Mouse (Mus musculus) midbrain, embryonic 15.5 days (tissue): ENCODE results near the gene Psmd8. TPM values are rescaled to one million over a fixed set of nuclear protein-coding genes. Genes with fewer than 3 reads are reported as not detected.

ENCODE experiments used
- ATAC-seq: fragments of 200-750 bp; cut with Nextera tagmentation; replicated peaks from 2 replicates; pipeline ENCODE4 v1.8.0; 2017; ENCODE audit warnings: moderate TSS enrichment
- H3K27ac ChIP-seq: fragments of 300-500 bp; sonication (generic); 2 replicates; pipeline ENCODE4 v1.5.1; 2015; ENCODE audit warnings: mild to moderate bottlenecking, inconsistent platforms
- H3K27me3 ChIP-seq: fragments of 300-500 bp; sonication (generic); replicated peaks from 2 replicates; pipeline ENCODE4 v1.6.1; 2015; ENCODE audit warnings: inconsistent platforms
- H3K36me3 ChIP-seq: fragments of 300-500 bp; sonication (generic); replicated peaks from 2 replicates; pipeline ENCODE4 v1.6.1; 2015; ENCODE audit warnings: inconsistent platforms
- H3K4me1 ChIP-seq: fragments of 300-500 bp; sonication (generic); 2 replicates; pipeline ENCODE4 v1.6.1; 2015; ENCODE audit warnings: inconsistent platforms
- H3K4me2 ChIP-seq: fragments of 300-500 bp; sonication (generic); 2 replicates; pipeline ENCODE4 v1.6.1; 2015; ENCODE audit warnings: inconsistent platforms, mild to moderate bottlenecking, moderate library complexity
- H3K4me3 ChIP-seq: fragments of 300-500 bp; sonication (generic); 2 replicates; pipeline ENCODE4 v1.5.1; 2015; ENCODE audit warnings: mild to moderate bottlenecking, inconsistent platforms
- H3K9ac ChIP-seq: fragments of 300-500 bp; sonication (generic); 2 replicates; pipeline ENCODE4 v1.6.1; 2015; ENCODE audit warnings: mild to moderate bottlenecking, inconsistent platforms
- H3K9me3 ChIP-seq: fragments of 300-500 bp; sonication (generic); 2 replicates; pipeline ENCODE4 v1.6.1; 2016; ENCODE audit warnings: inconsistent platforms
- WGBS: fragments of 180-500 bp; shearing (Covaris S2); methylation state at CpG from one replicate; pipeline ENCODE4 v1.1.7; 2015; ENCODE audit warnings: mixed read lengths; 5-methylcytosine and 5-hydroxymethylcytosine counted together
- polyA plus RNA-seq: library from polyadenylated mRNA; unstranded; fragments of >200 nt; fragmentation: Nextera tagmentation; extraction: Ambion mirVana; gene quantifications from 2 replicates; pipeline ENCODE4 v1.2.1, GENCODE M21; 2015

Psmd8 gene
- polyA plus RNA-seq, 1 experiment from 2014 or later = 282 TPM

DNA sequence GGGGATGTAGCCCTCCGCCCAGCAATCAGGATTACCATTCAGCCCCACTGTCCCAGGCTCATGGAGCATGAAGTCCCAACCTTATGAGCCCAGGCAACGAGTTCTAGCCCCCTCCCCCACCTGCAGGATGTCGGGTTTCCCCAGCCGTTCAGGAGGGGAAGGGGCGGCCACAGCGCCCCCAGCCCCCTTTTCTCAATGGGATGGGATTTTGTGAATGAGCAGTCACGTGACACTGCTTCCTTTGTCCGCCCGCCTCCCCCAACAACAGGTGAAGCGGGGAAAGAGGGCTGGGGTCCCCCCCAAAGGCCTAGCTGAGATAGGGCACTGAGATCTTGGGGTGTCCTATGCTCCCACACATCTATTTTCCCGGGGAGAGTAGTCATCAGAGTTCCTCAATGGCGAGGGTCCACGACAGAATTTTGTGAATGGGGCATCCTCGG, 11.7 kb downstream of the Psmd8 start:
- under 1% methylated on average over 14 of the region's 14 CpGs for WGBS
- H3K36me3 ChIP-seq = peaks cover 4% of the 10 kb centered on the region; the same call in 1 of the 2 replicates
- peaks cover 34% of the 10 kb centered on the region for H3K27me3 ChIP-seq
- H3K9ac ChIP-seq = peak overlapping the region; percentile 59
- no peaks in the 10 kb centered on the region for H3K9me3 ChIP-seq
- H3K4me1 ChIP-seq = peaks cover 39% of the 10 kb centered on the region
- H3K4me2 ChIP-seq = peak overlapping the region; percentile 66
- peak; percentile 37 for ATAC-seq
- peak overlapping the region; percentile 60 for H3K4me3 ChIP-seq
- H3K27ac ChIP-seq = peak overlapping the region; percentile 89

DNA sequence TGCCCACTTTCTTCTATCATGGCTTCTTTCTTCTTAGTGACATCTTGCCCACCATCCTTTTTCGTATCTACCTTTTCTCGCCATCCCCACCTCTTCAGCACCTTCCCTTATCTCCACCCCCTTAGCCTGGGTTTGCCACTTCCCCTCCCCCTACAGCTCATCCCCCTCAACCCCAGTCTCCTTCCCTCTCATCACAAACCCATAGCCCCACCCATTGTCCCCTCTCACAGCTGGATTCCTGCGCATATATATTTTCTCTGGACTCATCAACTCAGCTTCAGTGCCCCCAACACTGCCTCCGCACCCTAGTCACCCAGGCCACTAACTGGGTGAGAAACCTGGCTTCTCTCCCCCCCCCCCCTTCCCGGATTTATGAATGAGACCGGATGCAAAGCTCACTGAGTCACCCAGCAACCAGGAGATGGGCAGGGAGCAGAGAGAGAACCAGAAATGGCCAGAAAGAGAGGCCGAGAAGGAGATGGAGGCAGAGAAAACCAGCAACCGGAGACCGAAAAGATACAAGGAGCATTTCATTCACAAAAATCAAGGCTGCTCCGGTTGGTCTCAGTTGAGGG, 12.3 kb downstream of the Psmd8 start:
- H3K4me1 ChIP-seq = peaks cover 39% of the 10 kb centered on the region
- H3K27me3 ChIP-seq = peaks cover 28% of the 10 kb centered on the region
- WGBS = 2% methylated on average over 10 of the region's 10 CpGs
- ATAC-seq = no peak
- H3K9me3 ChIP-seq = no peaks in the 10 kb centered on the region
- peak overlapping the region; percentile 60 for H3K4me3 ChIP-seq
- peak overlapping the region; percentile 89 for H3K27ac ChIP-seq
- peak overlapping the region; percentile 66 for H3K4me2 ChIP-seq
- H3K36me3 ChIP-seq = no peaks in the 10 kb centered on the region; the same call in 1 of the 2 replicates
- peak overlapping the region; percentile 59 for H3K9ac ChIP-seq

DNA sequence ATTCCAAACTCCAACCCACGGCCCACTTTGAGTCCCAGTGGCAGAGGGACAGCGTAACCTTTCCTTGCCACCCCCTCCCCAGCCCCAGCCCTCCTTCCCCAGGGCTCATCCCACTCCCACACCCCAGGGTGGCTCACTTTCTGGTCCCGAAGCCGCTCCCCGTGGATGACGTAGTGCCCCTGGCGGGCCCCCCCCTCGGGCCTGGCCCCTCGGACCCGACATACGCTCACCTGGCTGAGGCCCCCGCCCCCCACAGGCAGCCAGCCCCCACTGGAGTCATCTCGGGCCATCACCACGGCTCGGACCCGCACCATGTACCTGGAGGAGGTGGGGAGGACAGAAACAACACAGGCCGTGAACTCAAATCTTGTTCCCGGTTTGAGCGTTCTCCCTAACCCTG, 12.8 kb downstream of the Psmd8 start:
- H3K27ac ChIP-seq = no peak overlapping the region
- ATAC-seq = no peak
- H3K4me1 ChIP-seq = peaks cover 39% of the 10 kb centered on the region
- H3K4me2 ChIP-seq = peak overlapping the region; percentile 66
- H3K9me3 ChIP-seq = no peaks in the 10 kb centered on the region
- H3K27me3 ChIP-seq = peaks cover 22% of the 10 kb centered on the region
- no peaks in the 10 kb centered on the region; the same call in 1 of the 2 replicates for H3K36me3 ChIP-seq
- WGBS = 10% methylated on average over 19 of the region's 19 CpGs
- peak overlapping the region; percentile 60 for H3K4me3 ChIP-seq
- peak overlapping the region; percentile 59; the same call in 1 of the 2 replicates for H3K9ac ChIP-seq

DNA sequence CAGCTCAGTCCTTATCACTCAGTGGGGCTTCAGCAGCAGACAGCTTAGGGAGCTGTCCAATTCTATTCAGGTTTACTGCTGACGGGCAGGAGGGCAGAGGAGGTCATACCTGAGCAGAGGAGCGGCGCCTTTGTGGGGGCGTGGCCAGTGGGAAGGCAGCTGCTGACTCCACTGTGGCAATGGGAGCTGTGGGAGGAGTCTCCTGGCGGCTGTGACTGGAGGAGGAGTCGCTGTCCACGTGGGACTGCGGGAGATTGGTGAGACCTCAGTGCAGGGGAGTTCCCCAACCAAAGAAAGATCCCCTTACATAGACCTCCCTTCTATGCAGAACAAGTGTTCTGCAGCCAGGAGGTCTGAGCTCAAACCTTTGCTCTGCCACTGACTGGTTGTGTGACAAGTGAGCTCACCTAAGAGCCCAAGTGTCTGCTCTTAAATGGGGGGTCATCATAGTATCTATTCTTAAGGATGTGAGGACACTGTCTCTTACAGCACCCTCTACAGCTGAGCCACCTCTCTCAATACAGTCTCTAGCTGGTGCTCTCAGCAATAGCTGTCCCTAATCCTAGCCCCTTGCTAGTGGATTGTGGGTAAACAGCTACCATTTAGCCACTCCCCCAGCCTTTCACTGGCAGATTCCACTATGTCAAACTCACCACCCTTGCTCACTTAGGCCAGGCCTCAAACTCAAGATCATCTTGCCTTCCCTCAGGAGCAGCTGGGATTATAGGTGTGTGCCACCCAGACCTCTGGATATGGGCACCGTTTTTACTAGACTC, 17.6 kb downstream of the Psmd8 start:
- Histone ChIP-seq H3K9me3 (no peaks in the 10 kb centered on the region), H3K4me3 (no peak overlapping the region), H3K36me3 (no peaks in the 10 kb centered on the region; the same call in 1 of the 2 replicates), H3K27me3 (0 out of 2 replicates have a peak, but pooled peaks cover 9% of the 10 kb centered on the region), H3K4me2 (no peak overlapping the region), H3K27ac (no peak overlapping the region), H3K4me1 (peaks cover 6% of the 10 kb centered on the region), H3K9ac (no peak overlapping the region)
- no peak for ATAC-seq
- WGBS = 23% methylated on average over 9 of the region's 9 CpGs

DNA sequence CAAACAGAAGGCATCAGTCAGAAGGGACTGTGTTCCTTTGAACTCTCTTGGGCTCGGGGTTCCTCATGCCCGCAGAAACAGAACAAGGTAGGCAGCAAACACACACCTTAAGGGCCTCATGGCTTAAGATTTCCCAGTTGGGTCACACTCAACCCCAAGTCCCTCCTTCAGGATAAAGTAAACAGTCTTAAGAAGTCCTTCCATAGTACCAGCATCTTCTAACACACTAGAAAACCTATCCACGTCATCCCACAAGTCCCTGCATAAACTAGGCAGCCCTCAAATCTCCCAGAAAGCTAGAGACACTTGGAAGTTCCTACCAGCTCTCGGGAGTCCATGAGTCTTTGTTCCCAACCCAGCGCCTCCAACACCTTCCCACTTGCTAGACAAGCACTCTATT, 18.2 kb downstream of the Psmd8 start:
- Histone ChIP-seq H3K36me3 (no peaks in the 10 kb centered on the region; the same call in 1 of the 2 replicates), H3K27ac (no peak overlapping the region), H3K4me2 (no peak overlapping the region), H3K27me3 (0 out of 2 replicates have a peak, but pooled peaks cover 9% of the 10 kb centered on the region), H3K9me3 (no peaks in the 10 kb centered on the region), H3K4me1 (no peaks in the 10 kb centered on the region; the same call in 1 of the 2 replicates), H3K4me3 (no peak overlapping the region), H3K9ac (no peak overlapping the region)
- WGBS = 86% methylated on average over 5 of the region's 5 CpGs
- no peak for ATAC-seq

DNA sequence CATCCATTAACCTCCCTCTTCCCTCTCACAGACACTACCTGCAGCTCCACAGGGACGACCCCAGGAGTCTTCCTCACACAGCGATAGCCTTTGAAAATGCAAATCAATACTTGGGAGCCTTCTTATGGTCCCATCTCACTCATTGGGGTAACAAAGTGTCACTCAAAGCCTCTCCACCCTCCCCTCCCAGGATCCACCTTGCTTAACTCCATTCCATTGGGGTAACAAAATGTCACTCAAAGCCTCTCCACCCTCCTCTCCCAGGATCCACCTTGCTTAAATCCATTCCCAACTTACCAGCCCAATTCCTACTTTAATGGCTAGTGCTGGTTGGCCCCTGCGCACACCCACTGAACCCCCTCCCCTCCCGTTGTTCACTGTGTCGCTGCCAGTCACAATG, 22.2 kb downstream of the Psmd8 start:
- H3K4me1 ChIP-seq = peaks cover 11% of the 10 kb centered on the region
- no peak for ATAC-seq
- H3K27me3 ChIP-seq = 0 out of 2 replicates have a peak, but pooled peaks cover 9% of the 10 kb centered on the region
- H3K27ac ChIP-seq = no peak overlapping the region
- under 1% methylated on average over 5 of the region's 5 CpGs for WGBS
- H3K9me3 ChIP-seq = no peaks in the 10 kb centered on the region
- H3K9ac ChIP-seq = no peak overlapping the region
- no peak overlapping the region for H3K4me3 ChIP-seq
- no peaks in the 10 kb centered on the region; the same call in 1 of the 2 replicates for H3K36me3 ChIP-seq
- no peak overlapping the region for H3K4me2 ChIP-seq

DNA sequence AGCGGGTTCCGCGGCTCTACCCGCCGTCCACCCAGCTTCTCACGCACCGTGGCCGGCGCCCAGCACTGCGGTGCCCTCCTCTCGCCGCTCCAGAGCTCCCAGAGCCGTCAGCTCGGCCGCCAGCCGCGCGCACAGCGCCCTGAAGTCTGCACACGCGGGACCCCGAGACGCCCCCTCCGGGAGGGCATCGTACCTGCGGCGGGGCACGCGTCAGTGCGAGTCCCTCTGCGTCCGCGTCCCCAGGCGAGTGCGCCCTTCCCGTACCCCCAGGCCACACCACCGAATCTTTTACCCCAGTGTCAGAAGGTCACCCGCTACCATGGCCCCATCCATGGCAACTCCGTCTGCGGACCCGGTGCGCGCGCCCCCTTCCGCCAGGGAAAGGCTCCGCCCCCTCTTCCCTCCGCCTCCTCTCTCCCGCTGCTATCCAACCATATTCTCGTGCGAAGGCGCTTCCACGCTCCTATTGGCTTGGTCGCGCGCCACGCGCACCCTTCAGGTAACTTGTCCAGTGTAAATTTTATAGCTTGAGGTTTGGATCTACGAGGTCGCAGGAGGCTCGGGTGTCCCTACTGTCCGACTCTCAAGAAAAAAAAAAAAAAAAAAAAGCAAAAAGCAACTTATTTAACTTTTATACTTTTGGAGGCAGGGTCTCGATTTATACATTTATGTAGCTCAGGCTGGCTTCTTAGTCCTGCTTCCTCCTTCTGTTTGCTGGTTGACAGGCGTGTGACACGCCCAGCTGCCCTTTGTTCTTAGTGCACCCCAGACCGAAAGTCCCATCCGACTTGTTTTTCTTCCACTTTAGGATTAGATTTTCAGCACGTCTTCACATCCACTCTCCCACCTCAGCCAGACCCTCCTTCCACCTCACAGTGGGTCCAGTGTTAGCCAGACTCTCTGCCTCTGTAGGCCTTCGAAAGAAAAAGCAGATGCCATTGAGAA, 24.4 kb downstream of the Psmd8 start, which contains the start of gene Fam98c:
Gene Fam98c, minus strand, starts transcription at position 397 of the 945 bp plus-strand sequence.
- 2% methylated on average over 66 of the region's 68 CpGs for WGBS

DNA sequence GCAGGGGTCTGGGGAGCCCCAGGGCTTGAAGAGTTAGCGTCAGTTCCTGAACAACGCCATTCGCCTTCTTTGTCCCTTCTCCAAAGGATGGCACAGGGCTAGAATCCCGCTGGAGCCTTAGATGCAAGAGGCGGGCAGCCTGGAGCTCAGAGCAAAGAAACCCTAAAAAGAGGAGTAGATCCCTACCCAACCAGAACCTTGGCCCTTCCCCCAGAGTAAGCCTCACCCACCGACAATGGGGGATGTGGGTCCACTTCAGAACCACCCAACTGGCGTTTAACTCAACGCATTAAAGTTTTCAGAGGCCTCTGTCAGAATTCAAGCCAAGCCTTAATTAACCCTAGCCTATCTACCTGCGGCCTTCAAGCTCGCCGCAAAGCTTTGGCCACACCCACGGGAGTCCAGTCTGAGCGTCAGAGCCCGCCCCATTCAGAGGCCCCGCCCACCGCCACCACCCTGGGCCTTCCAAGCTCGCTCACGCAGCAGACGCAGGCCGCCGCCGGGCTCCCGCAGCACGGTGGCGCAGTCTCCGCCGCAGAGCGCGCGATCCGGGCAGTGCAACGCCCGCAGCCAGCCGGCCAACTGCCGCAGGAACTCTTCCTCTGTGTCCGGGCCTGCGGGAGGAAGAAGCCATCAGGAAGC, 25.2 kb downstream of the Psmd8 start:
- Histone ChIP-seq H3K27ac (peak overlapping the region; percentile 86), H3K9ac (peak overlapping the region; percentile 73), H3K4me1 (peaks cover 11% of the 10 kb centered on the region), H3K9me3 (no peaks in the 10 kb centered on the region), H3K4me2 (peak overlapping the region; percentile 80), H3K4me3 (peak overlapping the region; percentile 89), H3K36me3 (no peaks in the 10 kb centered on the region), H3K27me3 (0 out of 2 replicates have a peak, but pooled peaks cover 9% of the 10 kb centered on the region)
- peak; percentile 93 for ATAC-seq
- WGBS = 6% methylated on average over 37 of the region's 37 CpGs

More for the DNA sequence above, 24.4 kb downstream of the Psmd8 start, which contains the start of gene Fam98c:
- peaks cover 11% of the 10 kb centered on the region for H3K4me1 ChIP-seq
- peak within 1 kb of the TSS; percentile 86 for H3K27ac ChIP-seq
- peak within 1 kb of the TSS; percentile 73 for H3K9ac ChIP-seq
- peak within 1 kb of the TSS; percentile 89 for H3K4me3 ChIP-seq
- ATAC-seq = peak; percentile 87
- peak within 1 kb of the TSS; percentile 80 for H3K4me2 ChIP-seq
- H3K27me3 ChIP-seq = 0 out of 2 replicates have a peak, but pooled peaks cover 9% of the 10 kb centered on the region
- H3K9me3 ChIP-seq = no peaks in the 10 kb centered on the region
- H3K36me3 ChIP-seq = no peaks in the 10 kb centered on the region

DNA sequence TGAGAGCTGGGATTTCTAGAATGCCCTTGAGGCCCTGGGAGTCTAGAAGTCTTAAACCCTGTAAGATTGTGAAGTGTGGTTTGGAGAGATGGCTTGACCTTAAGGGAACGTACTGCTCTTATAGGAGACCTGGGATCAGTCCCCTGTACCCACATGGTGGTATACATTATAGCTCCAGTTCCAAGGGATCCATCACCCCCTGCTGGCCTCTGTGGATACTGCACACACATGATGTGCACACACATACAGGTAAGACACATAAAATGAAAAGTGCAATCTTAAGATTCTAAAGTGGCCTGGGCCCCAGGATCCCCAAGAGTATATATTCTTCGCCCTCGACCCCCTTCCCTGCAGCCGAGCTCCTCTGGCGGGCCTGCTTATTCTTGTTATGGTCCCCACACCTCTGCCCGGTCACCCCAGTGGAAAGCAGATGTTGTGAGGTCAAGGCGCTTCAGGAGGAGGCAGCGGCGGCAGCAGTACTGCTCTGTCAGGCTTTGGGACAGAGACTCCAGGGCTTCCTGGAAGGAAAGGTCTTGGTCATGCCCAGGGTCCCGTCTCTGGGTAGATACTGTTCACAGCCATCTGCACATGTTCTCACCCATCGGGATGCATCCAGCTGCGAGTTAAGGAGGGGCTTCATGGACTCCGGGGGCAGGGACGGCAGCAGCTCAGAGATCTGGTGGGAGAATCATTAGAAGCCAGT, 26.3 kb downstream of the Psmd8 start:
- Histone ChIP-seq H3K4me2 (no peak overlapping the region), H3K9ac (no peak overlapping the region), H3K9me3 (no peaks in the 10 kb centered on the region), H3K27me3 (0 out of 2 replicates have a peak, but pooled peaks cover 8% of the 10 kb centered on the region), H3K4me3 (no peak overlapping the region), H3K36me3 (no peaks in the 10 kb centered on the region), H3K27ac (no peak overlapping the region), H3K4me1 (peaks cover 11% of the 10 kb centered on the region)
- WGBS = 96% methylated on average over 14 of the region's 14 CpGs
- ATAC-seq = no peak

DNA sequence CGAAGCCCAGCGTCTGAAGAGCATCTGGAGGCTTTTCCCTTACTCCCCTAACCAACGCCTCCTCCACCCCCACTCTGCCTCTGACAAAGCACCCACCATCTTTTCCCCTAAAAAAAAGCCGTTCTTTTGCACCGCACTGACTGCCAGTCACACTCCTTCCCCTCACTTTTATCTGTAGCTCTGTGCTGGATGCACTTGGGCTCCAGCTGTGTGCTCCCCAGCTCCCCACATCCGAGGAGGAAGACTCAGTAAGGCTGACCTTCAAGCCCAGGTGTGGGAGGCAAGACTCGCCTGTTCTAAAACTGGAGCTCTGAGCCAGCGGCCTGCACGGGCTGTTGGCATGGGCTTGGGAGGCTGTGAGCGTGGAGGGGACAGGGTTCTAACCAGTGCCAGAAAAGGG, 29.0 kb downstream of the Psmd8 start:
- Histone ChIP-seq H3K36me3 (no peaks in the 10 kb centered on the region), H3K9ac (no peak overlapping the region), H3K27me3 (no peaks in the 10 kb centered on the region), H3K4me3 (no peak overlapping the region), H3K4me1 (peaks cover 9% of the 10 kb centered on the region), H3K9me3 (no peaks in the 10 kb centered on the region), H3K27ac (no peak overlapping the region), H3K4me2 (no peak overlapping the region)
- 65% methylated on average over 10 of the region's 10 CpGs for WGBS
- ATAC-seq = no peak

DNA sequence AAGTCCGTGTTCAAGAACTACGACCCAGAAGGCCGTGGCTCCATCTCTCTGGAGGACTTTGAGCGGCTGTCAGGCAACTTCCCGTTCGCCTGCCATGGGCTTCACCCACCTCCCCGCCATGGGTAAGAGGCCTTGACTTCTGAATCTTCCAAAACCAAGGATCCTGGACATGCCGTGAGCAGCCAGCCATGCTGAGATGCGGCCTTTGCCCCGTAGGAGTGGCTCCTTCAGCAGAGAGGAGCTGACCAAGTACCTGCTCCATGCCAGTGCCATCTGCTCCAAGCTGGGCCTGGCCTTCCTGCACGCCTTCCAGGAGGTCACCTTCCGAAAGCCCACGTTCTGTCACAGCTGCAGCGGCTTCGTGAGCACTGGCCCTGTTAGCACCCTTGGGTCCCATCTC, 31.7 kb downstream of the Psmd8 start:
- no peaks in the 10 kb centered on the region for H3K36me3 ChIP-seq
- H3K9ac ChIP-seq = no peak overlapping the region
- no peak overlapping the region for H3K4me3 ChIP-seq
- H3K27ac ChIP-seq = no peak overlapping the region
- no peaks in the 10 kb centered on the region for H3K27me3 ChIP-seq
- ATAC-seq = no peak
- no peak overlapping the region for H3K4me2 ChIP-seq
- H3K4me1 ChIP-seq = no peaks in the 10 kb centered on the region
- WGBS = 90% methylated on average over 15 of the region's 15 CpGs
- no peaks in the 10 kb centered on the region for H3K9me3 ChIP-seq
